Mouse (Mus musculus) embryonic fibroblast, embryonic 13.5 days (primary cell): Measurements from ENCODE around the gene Gse1.

Experiments
- CTCF ChIP-seq: IDR thresholded peaks from 2 replicates; pipeline ENCODE4 v1.5.1; 2011; ENCODE audit warnings: mild to moderate bottlenecking, control low read depth, low read length, moderate library complexity, borderline replicate concordance; ENCODE audit not compliant: insufficient read depth
- POLR2A ChIP-seq: IDR thresholded peaks from 2 replicates; pipeline ENCODE4 v1.6.1; 2011; ENCODE audit warnings: low read depth, mild to moderate bottlenecking, control low read depth, low read length, moderate library complexity

- TF ChIP-seq CTCF (no peak), POLR2A (no peak)
Measured at GRCm38 (mm10) chr8:120189440-120189839, 38.8 kb upstream of the Gse1 start.
